Comparison of ENCODE assay signal across 37 mouse cellular contexts in the genomic region with DNA sequence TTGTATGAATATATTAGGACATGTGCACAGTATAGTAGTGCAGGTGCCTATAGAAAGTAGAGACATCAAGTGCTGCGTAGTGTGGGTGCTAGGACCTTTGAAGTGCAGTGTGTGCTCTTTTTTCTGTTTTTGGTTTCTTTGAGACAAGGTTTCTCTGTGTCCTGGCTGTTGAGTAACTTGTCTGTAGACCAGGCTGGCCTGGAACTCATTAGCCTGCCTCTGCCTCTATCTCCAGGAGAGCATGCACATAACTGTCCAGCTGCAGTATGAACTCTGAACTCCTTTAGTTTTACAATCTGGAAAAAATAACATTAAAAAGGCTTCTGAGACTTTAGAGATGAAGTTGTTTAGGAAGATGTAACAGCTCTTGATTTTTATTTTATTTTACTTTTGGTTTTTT. TPM values are rescaled to one million over a fixed set of nuclear protein-coding genes. Genes with fewer than 3 reads are reported as not detected.
DNase-seq lines count a peak whose midpoint lies in the region; ATAC-seq and TF ChIP-seq lines count a peak whose summit lies in the region.
"Had no signal": no experiment of that assay in that cellular context is flagged by ENCODE, and none has a peak within 500 bp of the region (broad histone marks: within the 10 kb centered on the region; RNA-seq: fewer than 3 reads in every experiment).

No protein-coding gene starts in this region.

- H3K36me3 ChIP-seq in embryonic facial prominence, embryonic 11.5 days (replicated peaks; ENCODE audit: control insufficient read depth, insufficient read depth, low read depth, low read length): peaks cover 26% of the 10 kb centered on the region
- peaks cover 22% of the 10 kb centered on the region for H3K36me3 ChIP-seq in limb, embryonic 11.5 days (ENCODE audit: control insufficient read depth, insufficient read depth, low read length)
- H3K36me3 ChIP-seq in midbrain, postnatal 0 days (ENCODE audit: insufficient read depth, low read length): peaks cover 51% of the 10 kb centered on the region

- no peaks in the 10 kb centered on the region for H3K9me3 ChIP-seq in embryonic facial prominence, embryonic 11.5 days (replicated peaks; ENCODE audit: control insufficient read depth, low read length)
- H3K9me3 ChIP-seq in limb, embryonic 11.5 days (ENCODE audit: control insufficient read depth, low read length): no peaks in the 10 kb centered on the region
- no peaks in the 10 kb centered on the region for H3K9me3 ChIP-seq in midbrain, postnatal 0 days (ENCODE audit: low read length)
- H3K9me3 ChIP-seq: forebrain, embryonic 12.5 days; G1E; heart, embryonic 10.5 days; heart, embryonic 15.5 days; neural tube, embryonic 15.5 days had no signal

- no peak overlapping the region for H3K27ac ChIP-seq in embryonic facial prominence, embryonic 11.5 days (replicated peaks; ENCODE audit: low read depth, low read length)
- no peak overlapping the region for H3K27ac ChIP-seq in limb, embryonic 11.5 days (replicated peaks; ENCODE audit: low read depth, low read length)
- no peak overlapping the region for H3K27ac ChIP-seq in left cerebral cortex, adult 2 months
- no peak overlapping the region for H3K27ac ChIP-seq in midbrain, postnatal 0 days (ENCODE audit: low read depth, low read length)
- H3K27ac ChIP-seq: forebrain, embryonic 12.5 days; heart, embryonic 10.5 days; heart, embryonic 15.5 days; hindbrain, embryonic 14.5 days; liver, embryonic 14.5 days; macrophage; neural tube, embryonic 15.5 days had no signal

- H3K4me1 ChIP-seq in embryonic facial prominence, embryonic 11.5 days (ENCODE audit: control insufficient read depth, insufficient read depth, low read length): no peaks in the 10 kb centered on the region
- no peaks in the 10 kb centered on the region for H3K4me1 ChIP-seq in limb, embryonic 11.5 days (ENCODE audit: control insufficient read depth, insufficient read depth, low read length)
- no peaks in the 10 kb centered on the region for H3K4me1 ChIP-seq in midbrain, postnatal 0 days (ENCODE audit: insufficient read depth, low read length)
- H3K4me1 ChIP-seq: forebrain, embryonic 12.5 days; heart, embryonic 10.5 days; heart, embryonic 15.5 days; neural tube, embryonic 15.5 days had no signal

- H3K27me3 ChIP-seq in embryonic facial prominence, embryonic 11.5 days (ENCODE audit: control insufficient read depth, insufficient read depth, low read length): no peaks in the 10 kb centered on the region
- H3K27me3 ChIP-seq in limb, embryonic 11.5 days (ENCODE audit: control insufficient read depth, insufficient read depth, low read length): no peaks in the 10 kb centered on the region
- H3K27me3 ChIP-seq in midbrain, postnatal 0 days (ENCODE audit: insufficient read depth, low read length): no peaks in the 10 kb centered on the region
- H3K27me3 ChIP-seq: CH12.LX; forebrain, embryonic 12.5 days; heart, embryonic 15.5 days; neural tube, embryonic 15.5 days; Patski had no signal

- no peak overlapping the region for H3K9ac ChIP-seq in embryonic facial prominence, embryonic 11.5 days (replicated peaks; ENCODE audit: low read length)
- H3K9ac ChIP-seq in limb, embryonic 11.5 days (ENCODE audit: low read length): no peak overlapping the region
- no peak overlapping the region for H3K9ac ChIP-seq in midbrain, postnatal 0 days (replicated peaks; ENCODE audit: low read length, poor library complexity, severe bottlenecking)
- H3K9ac ChIP-seq: forebrain, embryonic 12.5 days; forebrain, postnatal 0 days; heart, embryonic 15.5 days; hindbrain, embryonic 14.5 days; liver, embryonic 14.5 days; neural tube, embryonic 15.5 days had no signal

- H3K4me3 ChIP-seq in embryonic facial prominence, embryonic 11.5 days (ENCODE audit: low read depth, low read length): no peak overlapping the region
- H3K4me3 ChIP-seq in limb, embryonic 11.5 days (ENCODE audit: low read depth, low read length): no peak overlapping the region
- H3K4me3 ChIP-seq in left cerebral cortex, adult 2 months: no peak overlapping the region
- H3K4me3 ChIP-seq in midbrain, postnatal 0 days (ENCODE audit: low read depth, low read length): no peak overlapping the region
- H3K4me3 ChIP-seq: erythroblast, embryonic 14.5 days; forebrain, embryonic 12.5 days; heart, embryonic 10.5 days; heart, embryonic 15.5 days; neural tube, embryonic 15.5 days had no signal

- 41% methylated on average over 1 of the region's 1 CpGs for WGBS in embryonic facial prominence, embryonic 11.5 days
- 62% methylated on average over 1 of the region's 1 CpGs for WGBS in limb, embryonic 11.5 days
- WGBS in midbrain, postnatal 0 days: 88% methylated on average over 1 of the region's 1 CpGs

- H3K4me2 ChIP-seq in embryonic facial prominence, embryonic 11.5 days (ENCODE audit: low read depth, low read length): no peak overlapping the region
- no peak overlapping the region for H3K4me2 ChIP-seq in limb, embryonic 11.5 days (ENCODE audit: low read depth, severe bottlenecking)
- no peak overlapping the region for H3K4me2 ChIP-seq in midbrain, postnatal 0 days (ENCODE audit: low read depth, low read length, poor library complexity, severe bottlenecking)
- H3K4me2 ChIP-seq: forebrain, embryonic 12.5 days; heart, embryonic 15.5 days; hindbrain, embryonic 14.5 days; neural tube, embryonic 15.5 days had no signal

- TF ChIP-seq CTCF in left cerebral cortex, adult 2 months (IDR thresholded peaks at IDR 0.05): no peak
- no peak for TF ChIP-seq CTCF in midbrain, postnatal 0 days (IDR thresholded peaks at IDR 0.05)

- ATAC-seq in embryonic facial prominence, embryonic 11.5 days (replicated peaks; ENCODE audit: insufficient number of reproducible peaks, low FRiP score, low TSS enrichment, low read depth): no peak
- no peak for ATAC-seq in limb, embryonic 11.5 days (ENCODE audit: insufficient number of reproducible peaks, low FRiP score, low TSS enrichment, low read depth)
- no peak for ATAC-seq in midbrain, postnatal 0 days (ENCODE audit: low FRiP score)
- ATAC-seq: forebrain, postnatal 0 days; inflammation-experienced regulatory T-cells, adult 6 months; Patski had no signal

- peak; percentile 75 for DNase-seq in NIH3T3 (ENCODE audit: low read depth)
- DNase-seq in embryo, embryonic 10.5 days (ENCODE audit: low spot score): peak; percentile 27
- peak; percentile 60 for DNase-seq in embryonic facial prominence, embryonic 11.5 days (ENCODE audit: low spot score)
- peak; percentile 35 for DNase-seq in limb, embryonic 11.5 days (ENCODE audit: low spot score)
- DNase-seq in left cerebral cortex, adult 2 months (ENCODE audit: extremely low spot score in 1 of 2, low spot score in 2 of 2): no peak
- no peak for DNase-seq in thymus, postnatal 10 days (ENCODE audit: low spot score in 2 of 2)
- no peak for DNase-seq in midbrain, postnatal 0 days (ENCODE audit: low spot score)
- DNase-seq in heart, postnatal 25 days (ENCODE audit: low spot score): no peak
- DNase-seq: adrenal gland, postnatal 14 days; cerebellum, adult 11 months; cerebellum, adult 9-10 months; forebrain, postnatal 0 days; gastrocnemius, postnatal 14 days; heart, adult 11 months; heart, postnatal 4 days; kidney, adult 11 months; layer of hippocampus, adult 9-11 months; left cerebral cortex, postnatal 4 days; liver; lung, adult 2 months; lung, postnatal 10 days; midbrain, embryonic 14.5 days; right cerebral cortex, adult 18-20 months; spleen, adult 18-20 months; thymus, postnatal 25 days had no signal

- intact Hi-C loops in left cerebral cortex, adult 2 months (cut with DNase I): no loop called here
- intact Hi-C loops in heart, postnatal 25 days (cut with DNase I): no loop called here

RNA-seq across cellular contexts. Expression of gene Rif1, which starts 41.5 kb away (rescaled TPM):
- polyA plus RNA-seq in embryonic facial prominence, embryonic 11.5 days (2014; fragmentation: Nextera tagmentation; extraction: Ambion mirVana): 47.1 and 52.9 TPM in 2 replicates
- polyA plus RNA-seq in limb, embryonic 11.5 days (2014; fragmentation: Nextera tagmentation; extraction: Ambion mirVana): 60.0 and 65.2 TPM in 2 replicates
- total RNA-seq in left cerebral cortex, adult 2 months (2021): 10 to 100 TPM; 25.7 to 28.5 TPM
- 17.2 and 31.3 TPM in 2 replicates for total RNA-seq in midbrain, postnatal 0 days (2014; rRNA removed)
- polyA plus RNA-seq in midbrain, postnatal 0 days (2015; fragmentation: Nextera tagmentation; extraction: Ambion mirVana): 8.1 and 13.8 TPM in 2 replicates
- 10 to 100 TPM; 19.2 to 21.7 TPM for total RNA-seq in heart, postnatal 25 days (2021)

Comparison
In these comparisons a context has a peak if more than half of its experiments do, and no peak if none do; other contexts are left out.
1. DNase-seq: peak in NIH3T3 (single experiment), embryo, embryonic 10.5 days (single experiment), embryonic facial prominence, embryonic 11.5 days (single experiment) and limb, embryonic 11.5 days (single experiment); none in left cerebral cortex, adult 2 months (0 of 2), thymus, postnatal 10 days (0 of 2), midbrain, postnatal 0 days (single experiment) and heart, postnatal 25 days (single experiment).